Mouse (Mus musculus) limb, embryonic 14.5 days (tissue): ENCODE results near the gene Lpcat3. TPM values are rescaled to one million over a fixed set of nuclear protein-coding genes. Genes with fewer than 3 reads are reported as not detected.

Source experiments
- ATAC-seq: fragments of 200-750 bp; cut with Nextera tagmentation; 2 replicates; pipeline ENCODE4 v1.8.0; 2017; ENCODE audit warnings: low read depth, moderate number of reproducible peaks, moderate TSS enrichment; ENCODE audit not compliant: low FRiP score
- DNase-seq: peaks from one replicate; pipeline ENCODE4 v3.0.0-alpha.2; 2015; ENCODE audit warnings: low spot score
- H3K27ac ChIP-seq: fragments of 300-500 bp; sonication (generic); replicated peaks from 2 replicates; pipeline ENCODE4 v1.5.1; 2014; ENCODE audit warnings: low read depth, mild to moderate bottlenecking, low read length, moderate library complexity, mixed read lengths
- H3K27me3 ChIP-seq: fragments of 300-500 bp; sonication (generic); 2 replicates; pipeline ENCODE4 v1.6.1; 2014; ENCODE audit warnings: low read length, mixed read lengths; ENCODE audit not compliant: control insufficient read depth, insufficient read depth
- H3K36me3 ChIP-seq: fragments of 300-500 bp; sonication (generic); 2 replicates; pipeline ENCODE4 v1.6.1; 2014; ENCODE audit warnings: mild to moderate bottlenecking, low read length, moderate library complexity, mixed read lengths; ENCODE audit not compliant: control insufficient read depth, insufficient read depth
- H3K4me1 ChIP-seq: fragments of 300-500 bp; sonication (generic); 2 replicates; pipeline ENCODE4 v1.6.1; 2014; ENCODE audit warnings: antibody characterized with exemption, low read length, mixed read lengths; ENCODE audit not compliant: control insufficient read depth, insufficient read depth
- H3K4me2 ChIP-seq: fragments of 300-500 bp; sonication (generic); replicated peaks from 2 replicates; pipeline ENCODE4 v1.6.1; 2014; ENCODE audit warnings: low read depth, mild to moderate bottlenecking, low read length, moderate library complexity; ENCODE audit not compliant: severe bottlenecking
- H3K4me3 ChIP-seq: fragments of 300-500 bp; sonication (generic); replicated peaks from 2 replicates; pipeline ENCODE4 v1.5.1; 2014; ENCODE audit warnings: low read length
- H3K9ac ChIP-seq: fragments of 300-500 bp; sonication (generic); 2 replicates; pipeline ENCODE4 v1.6.1; 2014; ENCODE audit warnings: mild to moderate bottlenecking, low read depth, low read length, moderate library complexity; ENCODE audit not compliant: severe bottlenecking
- H3K9me3 ChIP-seq: fragments of 300-500 bp; sonication (generic); 2 replicates; pipeline ENCODE4 v1.6.1; 2016; ENCODE audit warnings: low read length; ENCODE audit not compliant: control insufficient read depth
- POLR2A ChIP-seq: fragments of 200-500 bp; IDR thresholded peaks from 2 replicates; pipeline ENCODE4 v1.8.0; 2012; ENCODE audit warnings: inconsistent platforms, mild to moderate bottlenecking, moderate library complexity, borderline replicate concordance; ENCODE audit not compliant: insufficient read depth, insufficient read length; ENCODE audit errors: extremely low read depth
- WGBS: fragments of 180-500 bp; shearing (Covaris S2); extraction: QIAGEN DNeasy Blood & Tissue Kit; methylation state at CpG from one replicate; pipeline ENCODE4 v1.1.7; 2014; 5-methylcytosine and 5-hydroxymethylcytosine counted together
- polyA plus RNA-seq, 2 experiments: library from polyadenylated mRNA; depleted of rRNA in 1 of 2; stranded (reverse) in 1 of 2; unstranded in 1 of 2; fragments of >200 nt; fragmentation: Nextera tagmentation in 1 of 2; extraction: Ambion mirVana in 1 of 2; gene quantifications; 2 replicates each; pipeline versions ENCODE4 v1.2.1 to v1.2.3; 2012 to 2014

Gene Lpcat3
- polyA plus RNA-seq, 2 experiments = 49.3 to 80.8 TPM

DNA sequence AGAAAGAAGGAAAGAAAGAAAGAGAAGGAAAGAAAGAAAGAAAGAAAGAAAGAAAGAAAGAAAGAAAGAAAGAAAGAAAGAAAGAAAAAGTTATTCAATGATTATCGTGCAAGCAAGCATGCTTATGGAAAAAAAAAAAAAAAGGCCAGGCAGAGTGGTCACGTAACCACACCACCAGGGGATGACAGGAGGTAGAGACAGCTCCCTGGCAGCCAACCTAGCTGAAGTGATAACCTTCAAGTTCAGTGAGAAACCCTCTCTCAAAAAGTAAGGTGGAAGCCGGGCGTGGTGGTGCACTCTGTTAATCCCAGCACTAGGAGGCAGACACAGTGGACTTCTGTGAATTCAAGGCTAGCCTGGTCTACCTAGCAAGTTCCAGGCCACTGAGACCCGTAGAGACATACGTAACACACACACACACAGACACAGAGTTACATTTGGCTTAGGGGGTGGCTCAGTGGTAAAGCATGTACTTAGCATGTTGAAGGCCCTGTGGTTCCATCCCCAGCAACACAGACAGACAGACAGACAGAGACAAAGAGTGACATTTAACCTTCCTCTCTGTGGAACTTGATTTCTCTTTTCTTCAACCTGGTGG, 60.1 kb downstream of the Lpcat3 start:
- Histone ChIP-seq H3K4me1 (no peaks in the 10 kb centered on the region), H3K4me3 (no peak overlapping the region), H3K36me3 (no peaks in the 10 kb centered on the region), H3K9ac (no peak overlapping the region), H3K4me2 (no peak overlapping the region), H3K9me3 (no peaks in the 10 kb centered on the region), H3K27ac (no peak overlapping the region), H3K27me3 (no peaks in the 10 kb centered on the region)
- TF ChIP-seq POLR2A = no peak
- DNase-seq (no peak), ATAC-seq (no peak)
- WGBS = 85% methylated on average over 6 of the region's 6 CpGs

DNA sequence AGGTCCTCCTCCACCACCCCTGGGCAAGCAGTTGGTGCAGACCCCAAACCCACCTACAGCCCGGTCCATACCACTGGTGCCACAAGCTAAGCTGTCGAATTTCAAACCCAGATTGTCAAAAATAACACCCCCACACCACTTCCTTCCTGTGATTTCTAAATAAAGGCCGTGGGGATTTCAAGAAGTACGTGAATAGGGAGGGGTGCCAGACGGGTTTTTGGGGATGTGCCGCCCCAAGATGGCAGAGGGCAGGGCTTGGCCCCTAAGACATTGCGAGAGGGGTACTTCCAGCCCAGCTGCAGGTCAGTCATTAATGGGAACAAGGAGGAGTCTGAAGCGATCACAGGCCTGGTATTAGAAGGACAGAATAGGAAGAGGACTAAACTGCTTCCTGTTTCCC, 60.7 kb downstream of the Lpcat3 start:
- Histone ChIP-seq H3K4me3 (no peak overlapping the region), H3K27me3 (no peaks in the 10 kb centered on the region), H3K36me3 (no peaks in the 10 kb centered on the region), H3K9ac (no peak overlapping the region), H3K4me2 (no peak overlapping the region), H3K9me3 (no peaks in the 10 kb centered on the region), H3K4me1 (no peaks in the 10 kb centered on the region), H3K27ac (no peak overlapping the region)
- no peak for ATAC-seq
- WGBS = 74% methylated on average over 8 of the region's 8 CpGs
- no peak for TF ChIP-seq POLR2A
- no peak for DNase-seq

GRCm38 (mm10) chr6:124724472-124724871, 61.6 kb downstream of the Lpcat3 start:
- 82% methylated on average over 10 of the region's 10 CpGs for WGBS
- Histone ChIP-seq H3K9ac (no peak overlapping the region), H3K27ac (no peak overlapping the region), H3K9me3 (no peaks in the 10 kb centered on the region), H3K4me1 (no peaks in the 10 kb centered on the region), H3K27me3 (no peaks in the 10 kb centered on the region), H3K4me3 (no peak overlapping the region), H3K4me2 (no peak overlapping the region), H3K36me3 (no peaks in the 10 kb centered on the region)
- DNase-seq (no peak), ATAC-seq (no peak)
- TF ChIP-seq POLR2A = no peak

DNA sequence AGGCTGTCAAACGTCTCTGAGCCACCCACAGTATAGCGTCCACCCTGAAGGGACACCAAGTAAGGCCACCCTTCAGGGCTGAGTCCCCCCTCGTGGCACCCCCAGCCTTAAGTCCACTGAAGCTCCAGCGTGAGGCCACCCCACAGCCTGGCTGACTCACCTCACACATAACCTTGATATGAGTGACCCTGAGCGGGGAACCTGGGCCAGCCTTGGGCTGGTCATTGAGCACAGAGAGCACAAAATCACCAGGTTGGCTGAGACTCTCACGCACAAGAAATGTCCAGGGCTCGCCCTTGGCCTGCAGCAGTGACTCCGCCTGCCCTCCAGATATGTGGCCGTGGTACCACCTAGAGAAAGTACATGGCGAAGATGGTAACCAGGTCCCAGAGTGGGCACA, 65.8 kb downstream of the Lpcat3 start:
- Histone ChIP-seq H3K4me1 (no peaks in the 10 kb centered on the region), H3K36me3 (no peaks in the 10 kb centered on the region), H3K4me2 (no peak overlapping the region), H3K27me3 (no peaks in the 10 kb centered on the region), H3K27ac (no peak overlapping the region), H3K9ac (no peak overlapping the region), H3K9me3 (no peaks in the 10 kb centered on the region), H3K4me3 (no peak overlapping the region)
- no peak for DNase-seq
- WGBS = 92% methylated on average over 10 of the region's 10 CpGs
- no peak for ATAC-seq
- TF ChIP-seq POLR2A = no peak

GRCm38 (mm10) chr6:124729850-124730705, 67.3 kb downstream of the Lpcat3 start:
- no peaks in the 10 kb centered on the region for H3K36me3 ChIP-seq
- H3K4me1 ChIP-seq = no peaks in the 10 kb centered on the region
- 83% methylated on average over 8 of the region's 8 CpGs for WGBS
- no peaks in the 10 kb centered on the region for H3K9me3 ChIP-seq
- DNase-seq (no peak), ATAC-seq (no peak)
- H3K9ac ChIP-seq = no peak overlapping the region
- H3K4me2 ChIP-seq = no peak overlapping the region
- no peaks in the 10 kb centered on the region for H3K27me3 ChIP-seq
- no peak overlapping the region for H3K4me3 ChIP-seq
- no peak overlapping the region for H3K27ac ChIP-seq
- no peak for TF ChIP-seq POLR2A
